Mouse (Mus musculus) hindbrain, postnatal 0 days (tissue): ENCODE measurements around the gene Ralgps2. TPM values are rescaled to one million over a fixed set of nuclear protein-coding genes. Genes with fewer than 3 reads are reported as not detected.
A peak's percentile ranks its signal among the peaks of the same experiment; 100 is the strongest.

Source experiments
- ATAC-seq: fragments of 200-750 bp; cut with Nextera tagmentation; 2 replicates; pipeline ENCODE4 v1.8.0; 2017; ENCODE audit warnings: mild to moderate bottlenecking, moderate TSS enrichment, moderate library complexity
- DNase-seq: peaks from one replicate; pipeline ENCODE4 v3.0.0-alpha.2; 2015; ENCODE audit warnings: low spot score
- H3K27ac ChIP-seq: fragments of 300-500 bp; sonication (generic); 2 replicates; pipeline ENCODE4 v1.5.1; 2014; ENCODE audit warnings: mild to moderate bottlenecking
- H3K27me3 ChIP-seq: fragments of 300-500 bp; sonication (generic); 2 replicates; pipeline ENCODE4 v1.6.1; 2014; ENCODE audit warnings: low read length, mixed read lengths; ENCODE audit not compliant: insufficient read depth
- H3K36me3 ChIP-seq: fragments of 300-500 bp; sonication (generic); 2 replicates; pipeline ENCODE4 v1.6.1; 2014; ENCODE audit warnings: low read length, mixed read lengths; ENCODE audit not compliant: insufficient read depth
- H3K4me1 ChIP-seq: fragments of 300-500 bp; sonication (generic); 2 replicates; pipeline ENCODE4 v1.6.1; 2014; ENCODE audit warnings: antibody characterized with exemption, low read length, mixed read lengths; ENCODE audit not compliant: insufficient read depth
- H3K4me2 ChIP-seq: fragments of 300-500 bp; sonication (generic); 2 replicates; pipeline ENCODE4 v1.6.1; 2014; ENCODE audit warnings: low read depth, mild to moderate bottlenecking, low read length, moderate library complexity, mixed read lengths
- H3K4me3 ChIP-seq: fragments of 300-500 bp; sonication (generic); 2 replicates; pipeline ENCODE4 v1.5.1; 2014; ENCODE audit warnings: low read length
- H3K9ac ChIP-seq: fragments of 300-500 bp; sonication (generic); replicated peaks from 2 replicates; pipeline ENCODE4 v1.6.1; 2014; ENCODE audit warnings: mild to moderate bottlenecking, low read length, moderate library complexity, mixed read lengths
- H3K9me3 ChIP-seq: fragments of 300-500 bp; sonication (generic); 2 replicates; pipeline ENCODE4 v1.6.1; 2016; ENCODE audit warnings: low read length, mixed read lengths
- CTCF ChIP-seq: IDR thresholded peaks from 2 replicates; pipeline ENCODE4 v1.5.1; 2016; ENCODE audit warnings: antibody characterized with exemption, control low read depth, low read depth
- WGBS: fragments of 180-500 bp; shearing (Covaris S2); extraction: QIAGEN DNeasy Blood & Tissue Kit; methylation state at CpG from one replicate; pipeline ENCODE4 v1.1.7; 2014; 5-methylcytosine and 5-hydroxymethylcytosine counted together
- polyA plus RNA-seq: library from polyadenylated mRNA; unstranded; fragments of >200 nt; fragmentation: Nextera tagmentation; extraction: Ambion mirVana; gene quantifications from 2 replicates; pipeline ENCODE4 v1.2.1, GENCODE M21; 2015
- total RNA-seq: library from RNA; depleted of rRNA; stranded (reverse); fragments of >200 nt; gene quantifications from 2 replicates; pipeline ENCODE4 v1.2.3, GENCODE M21; 2014

Ralgps2 gene
- total and polyA plus RNA-seq, 2 experiments from 2014 or later: 52.8 to 70.1 TPM

GRCm38 (mm10) chr1:156888830-156889229, 50.6 kb downstream of the Ralgps2 start:
- no peaks in the 10 kb centered on the region for H3K4me1 ChIP-seq
- no peaks in the 10 kb centered on the region for H3K27me3 ChIP-seq
- no peaks in the 10 kb centered on the region for H3K9me3 ChIP-seq
- 93% methylated on average over 4 of the region's 4 CpGs for WGBS
- DNase-seq (peak; percentile 15), ATAC-seq (no peak)
- H3K27ac ChIP-seq: no peak overlapping the region
- no peak overlapping the region for H3K4me3 ChIP-seq
- H3K36me3 ChIP-seq: peaks cover 9% of the 10 kb centered on the region
- H3K4me2 ChIP-seq: no peak overlapping the region
- peak; percentile 33 for TF ChIP-seq CTCF
- no peak overlapping the region for H3K9ac ChIP-seq

DNA sequence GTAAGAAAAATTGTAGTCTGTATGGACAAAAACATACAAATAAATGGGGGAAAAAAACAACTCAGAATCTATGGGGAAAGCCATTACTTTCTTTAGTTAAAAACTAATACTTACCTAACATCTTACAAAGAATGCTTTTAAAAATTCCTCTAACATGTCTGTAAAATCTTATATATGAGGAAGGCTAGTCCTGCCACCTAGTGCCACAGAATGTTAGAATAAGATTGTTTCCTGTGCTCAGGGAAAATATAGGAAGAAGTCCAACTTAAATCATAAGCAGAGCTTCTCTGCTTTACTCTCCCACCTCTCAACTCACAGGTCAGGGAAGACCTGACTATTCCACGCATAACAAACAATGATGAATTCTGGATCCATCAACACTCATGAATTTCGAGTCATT, 53.5 kb downstream of the Ralgps2 start:
- DNase-seq: peak; percentile 25
- H3K4me3 ChIP-seq: no peak overlapping the region
- H3K27ac ChIP-seq: no peak overlapping the region
- TF ChIP-seq CTCF: no peak
- WGBS: 90% methylated on average over 2 of the region's 2 CpGs
- no peaks in the 10 kb centered on the region for H3K4me1 ChIP-seq
- H3K36me3 ChIP-seq: peaks cover 19% of the 10 kb centered on the region
- H3K4me2 ChIP-seq: no peak overlapping the region
- no peaks in the 10 kb centered on the region for H3K9me3 ChIP-seq
- H3K27me3 ChIP-seq: no peaks in the 10 kb centered on the region
- ATAC-seq: no peak
- H3K9ac ChIP-seq: no peak overlapping the region

GRCm38 (mm10) chr1:156884782-156885181, 54.6 kb downstream of the Ralgps2 start:
- DNase-seq: no peak
- 78% methylated on average over 2 of the region's 2 CpGs for WGBS
- Histone ChIP-seq H3K27me3 (no peaks in the 10 kb centered on the region), H3K4me1 (no peaks in the 10 kb centered on the region), H3K4me3 (no peak overlapping the region), H3K27ac (no peak overlapping the region), H3K4me2 (no peak overlapping the region), H3K9me3 (no peaks in the 10 kb centered on the region), H3K36me3 (peaks cover 19% of the 10 kb centered on the region), H3K9ac (no peak overlapping the region)
- ATAC-seq: no peak
- no peak for TF ChIP-seq CTCF

DNA sequence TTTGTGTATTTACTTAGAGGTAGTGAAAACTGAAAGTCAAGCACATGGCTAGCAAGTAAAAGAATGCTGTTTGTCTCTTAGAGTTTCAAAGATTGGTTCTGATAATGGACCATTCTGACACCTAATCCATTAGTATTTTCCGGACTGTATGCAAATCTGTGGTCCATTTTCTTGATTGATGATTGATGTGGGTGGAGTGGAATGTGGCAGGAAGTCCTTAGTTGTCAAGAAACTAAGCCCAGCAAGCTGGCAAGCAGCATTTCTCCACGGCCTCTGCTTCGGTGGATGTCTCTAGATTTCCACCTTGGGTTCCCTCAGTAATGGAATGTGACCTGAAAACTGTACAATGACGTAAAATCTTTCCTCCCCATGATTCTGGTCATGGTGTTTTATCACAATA, 68.8 kb downstream of the Ralgps2 start:
- ATAC-seq: no peak
- no peaks in the 10 kb centered on the region for H3K9me3 ChIP-seq
- WGBS: 94% methylated on average over 4 of the region's 4 CpGs
- H3K27me3 ChIP-seq: no peaks in the 10 kb centered on the region
- H3K4me1 ChIP-seq: no peaks in the 10 kb centered on the region
- no peak overlapping the region for H3K9ac ChIP-seq
- no peak for TF ChIP-seq CTCF
- H3K27ac ChIP-seq: no peak overlapping the region
- no peak overlapping the region for H3K4me3 ChIP-seq
- no peaks in the 10 kb centered on the region for H3K36me3 ChIP-seq
- no peak overlapping the region for H3K4me2 ChIP-seq
- no peak for DNase-seq

DNA sequence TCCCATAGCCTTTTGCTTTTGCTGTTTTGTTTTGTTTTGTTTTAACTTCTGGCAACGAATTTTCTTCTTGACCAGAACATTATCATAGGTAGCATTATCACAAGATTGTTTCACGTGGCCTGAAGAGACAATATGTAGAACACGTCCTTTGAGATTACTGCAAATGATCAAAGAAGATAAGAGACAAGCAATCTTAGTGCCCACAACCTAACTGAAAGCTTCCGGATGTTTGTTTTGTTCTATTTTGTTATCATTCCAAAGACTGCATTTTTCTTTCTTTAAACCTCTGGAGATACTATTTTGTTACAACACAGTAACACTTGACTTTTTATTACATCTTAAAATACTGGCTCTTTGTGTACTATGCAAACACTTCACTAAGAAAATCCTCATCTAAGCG, 69.4 kb downstream of the Ralgps2 start:
- no peak for ATAC-seq
- no peak overlapping the region for H3K9ac ChIP-seq
- no peaks in the 10 kb centered on the region for H3K27me3 ChIP-seq
- H3K4me1 ChIP-seq: no peaks in the 10 kb centered on the region
- no peak overlapping the region for H3K4me2 ChIP-seq
- DNase-seq: no peak
- no peaks in the 10 kb centered on the region for H3K9me3 ChIP-seq
- H3K36me3 ChIP-seq: no peaks in the 10 kb centered on the region
- no peak overlapping the region for H3K27ac ChIP-seq
- TF ChIP-seq CTCF: no peak
- 90% methylated on average over 5 of the region's 5 CpGs for WGBS
- no peak overlapping the region for H3K4me3 ChIP-seq

GRCm38 (mm10) chr1:156864240-156864639, 75.2 kb downstream of the Ralgps2 start:
- peak overlapping the region; percentile 54; the same call in 1 of the 2 replicates for H3K27ac ChIP-seq
- no peak for TF ChIP-seq CTCF
- no peak overlapping the region for H3K4me3 ChIP-seq
- no peak for ATAC-seq
- no peak overlapping the region for H3K9ac ChIP-seq
- no peaks in the 10 kb centered on the region for H3K36me3 ChIP-seq
- peak; percentile 52 for DNase-seq
- no peaks in the 10 kb centered on the region for H3K9me3 ChIP-seq
- 32% methylated on average over 3 of the region's 3 CpGs for WGBS
- peaks cover 8% of the 10 kb centered on the region; the same call in 1 of the 2 replicates for H3K4me1 ChIP-seq
- no peak overlapping the region for H3K4me2 ChIP-seq
- H3K27me3 ChIP-seq: no peaks in the 10 kb centered on the region

DNA sequence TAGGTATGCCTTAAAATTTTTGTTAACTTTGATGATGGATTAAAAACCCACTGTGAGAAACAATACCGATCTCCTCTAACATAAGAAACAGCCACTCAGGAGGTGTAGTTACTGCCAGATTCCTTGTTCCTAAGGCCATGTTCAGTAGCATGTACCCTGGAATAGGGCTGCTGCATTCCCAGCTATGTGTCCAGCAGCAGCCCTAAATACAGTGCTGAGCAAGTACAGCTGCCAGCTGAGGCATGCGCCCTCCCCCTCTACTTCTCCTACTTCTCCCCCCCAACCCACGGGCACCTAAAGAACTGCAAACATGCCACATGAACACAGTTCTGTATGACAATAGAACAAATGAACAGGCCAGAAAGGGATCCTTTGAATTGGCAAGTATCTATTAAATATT, 75.7 kb downstream of the Ralgps2 start:
- ATAC-seq (no peak), DNase-seq (no peak)
- no peak overlapping the region for H3K4me3 ChIP-seq
- peaks cover 8% of the 10 kb centered on the region; the same call in 1 of the 2 replicates for H3K4me1 ChIP-seq
- no peaks in the 10 kb centered on the region for H3K27me3 ChIP-seq
- H3K36me3 ChIP-seq: no peaks in the 10 kb centered on the region
- H3K9ac ChIP-seq: no peak overlapping the region
- peak overlapping the region; percentile 54; the same call in 1 of the 2 replicates for H3K27ac ChIP-seq
- WGBS: 51% methylated on average over 3 of the region's 3 CpGs
- H3K4me2 ChIP-seq: no peak overlapping the region
- H3K9me3 ChIP-seq: no peaks in the 10 kb centered on the region
- no peak for TF ChIP-seq CTCF
